Mouse (Mus musculus) ES-E14 (cell line): ENCODE data around the gene Pigw. TPM values are rescaled to one million over a fixed set of nuclear protein-coding genes. Genes with fewer than 3 reads are reported as not detected.

ENCODE experiments used
- DNase-seq: peaks from one replicate; pipeline ENCODE4 v3.0.0-alpha.2; 2013; ENCODE audit warnings: low read depth, low spot score
- H3K27ac ChIP-seq: 2 replicates; pipeline ENCODE4 v1.5.1; 2012; ENCODE audit warnings: low read depth, mild to moderate bottlenecking, low read length, moderate library complexity, mixed read lengths; ENCODE audit not compliant: poor library complexity, insufficient read depth, severe bottlenecking
- H3K36me3 ChIP-seq: 2 replicates; pipeline ENCODE4 v1.6.1; 2012; ENCODE audit warnings: mild to moderate bottlenecking, low read length, moderate library complexity, mixed read lengths; ENCODE audit not compliant: control insufficient read depth, poor library complexity, insufficient read depth, severe bottlenecking
- H3K4me1 ChIP-seq, 2 experiments: fragments of 150-350 bp in 1 of 2; sonication (generic) in 1 of 2; 2 replicates each; pipeline ENCODE4 v1.6.1; 2012; ENCODE audit warnings: low read length in 2 of 2, mild to moderate bottlenecking in 1 of 2, mixed read lengths in 1 of 2; ENCODE audit not compliant: control insufficient read depth in 2 of 2, insufficient read depth in 2 of 2, poor library complexity in 1 of 2
- H3K4me3 ChIP-seq, 2 experiments: fragments of 150-350 bp in 1 of 2; sonication (generic) in 1 of 2; 2 replicates each; pipeline ENCODE4 v1.5.1; 2012; ENCODE audit warnings: low read length in 2 of 2, low read depth in 1 of 2, mild to moderate bottlenecking in 1 of 2, mixed read lengths in 1 of 2; ENCODE audit not compliant: insufficient read depth in 1 of 2, poor library complexity in 1 of 2, severe bottlenecking in 1 of 2
- H3K9ac ChIP-seq: 2 replicates; pipeline ENCODE4 v1.6.1; 2012; ENCODE audit warnings: low read depth, mild to moderate bottlenecking, low read length, mixed read lengths; ENCODE audit not compliant: poor library complexity, insufficient read depth, severe bottlenecking
- H3K9me3 ChIP-seq: fragments of 150-350 bp; sonication (generic); 2 replicates; pipeline ENCODE4 v1.6.1; 2012; ENCODE audit warnings: low read depth, mild to moderate bottlenecking, low read length; ENCODE audit not compliant: control insufficient read depth, insufficient read depth
- CHD2 ChIP-seq: IDR thresholded peaks from 2 replicates; pipeline ENCODE4 v1.6.1; 2014; ENCODE audit warnings: mild to moderate bottlenecking, low read depth, low read length, inconsistent platforms
- HCFC1 ChIP-seq: IDR thresholded peaks from 2 replicates; pipeline ENCODE4 v1.6.1; 2012; ENCODE audit warnings: low read length, inconsistent platforms, borderline replicate concordance; ENCODE audit not compliant: insufficient read depth
- MAFK ChIP-seq: IDR thresholded peaks from 2 replicates; pipeline ENCODE4 v1.6.1; 2014; ENCODE audit warnings: mild to moderate bottlenecking, low read depth, low read length, inconsistent platforms; ENCODE audit not compliant: insufficient read depth
- ZC3H11A ChIP-seq: IDR thresholded peaks from 2 replicates; pipeline ENCODE4 v1.6.1; 2012; ENCODE audit warnings: low read depth, mild to moderate bottlenecking, inconsistent platforms, low read length, borderline replicate concordance
- ZNF384 ChIP-seq: IDR thresholded peaks from 2 replicates; pipeline ENCODE4 v1.6.1; 2012; ENCODE audit warnings: low read depth, low read length, inconsistent platforms
- in situ Hi-C, 2 experiments: fragments of 600-800 bp; cut with MboI; formaldehyde crosslinking; loops; one replicate each; pipeline ENCODE4 v1.15.1; 2025; ENCODE audit warnings: low sequenced_read_pairs in 2 of 2, inconsistent platforms in 1 of 2; ENCODE audit not compliant: unreplicated experiment in 2 of 2
- total RNA-seq: library from RNA; depleted of rRNA; stranded (reverse); fragments of 300-350 nt; gene quantifications from 2 replicates; pipeline ENCODE4 v1.2.3, GENCODE M21; 2012

The Pigw gene
- total RNA-seq, 1 experiment: 7.7 TPM

- DNase-seq: no peak
- Histone ChIP-seq H3K36me3 (peaks cover 34% of the 10 kb centered on the region), H3K4me3 (no peak overlapping the region), H3K4me1 (peaks cover 0 to 5% of the 10 kb centered on the region in 2 experiments; a peak in 1 of 4 replicates), H3K9me3 (no peaks in the 10 kb centered on the region), H3K9ac (no peak overlapping the region), H3K27ac (no peak overlapping the region)
- in situ Hi-C loops: no loop called here
- TF ChIP-seq HCFC1 (no peak), CHD2 (no peak), ZNF384 (no peak), MAFK (no peak), ZC3H11A (no peak)
Observed at GRCm38 (mm10) chr11:84885238-84885637, 5.2 kb upstream of the Pigw start.

GRCm38 (mm10) chr11:84882346-84882745 is 2.3 kb upstream of the Pigw start:
- in situ Hi-C loops: no loop called here
- TF ChIP-seq HCFC1 (no peak), ZC3H11A (no peak), CHD2 (no peak), ZNF384 (no peak), MAFK (no peak)
- H3K4me3 ChIP-seq: no peak overlapping the region
- no peak overlapping the region for H3K9ac ChIP-seq
- DNase-seq: no peak
- H3K27ac ChIP-seq: no peak overlapping the region
- peaks cover 19% of the 10 kb centered on the region for H3K36me3 ChIP-seq
- H3K4me1 ChIP-seq: peaks cover 0 to 7% of the 10 kb centered on the region in 2 experiments; a peak in 1 of 4 replicates
- H3K9me3 ChIP-seq: no peaks in the 10 kb centered on the region

GRCm38 (mm10) chr11:84880971-84881370 is 886 bp upstream of the Pigw start:
- H3K4me3 ChIP-seq: peak overlapping the region; percentile 89 to 94
- peaks cover 0 to 7% of the 10 kb centered on the region in 2 experiments; a peak in 1 of 4 replicates for H3K4me1 ChIP-seq
- in situ Hi-C loops: no loop called here
- peaks cover 12% of the 10 kb centered on the region for H3K36me3 ChIP-seq
- DNase-seq: no peak
- no peaks in the 10 kb centered on the region for H3K9me3 ChIP-seq
- TF ChIP-seq CHD2 (no peak), ZNF384 (no peak), ZC3H11A (no peak), MAFK (no peak), HCFC1 (no peak)
- peak overlapping the region; percentile 85; the same call in 1 of the 2 replicates for H3K27ac ChIP-seq
- H3K9ac ChIP-seq: peak overlapping the region; percentile 98

- in situ Hi-C loops: no loop called here
- no peak for TF ChIP-seq MAFK
- no peak for TF ChIP-seq ZC3H11A
- no peak for TF ChIP-seq HCFC1
- no peak for TF ChIP-seq CHD2
- TF ChIP-seq ZNF384: no peak
- Histone ChIP-seq H3K9ac (peak overlapping the region; percentile 98), H3K9me3 (no peaks in the 10 kb centered on the region), H3K4me1 (peaks cover 0 to 7% of the 10 kb centered on the region in 2 experiments; a peak in 1 of 4 replicates), H3K4me3 (peak overlapping the region; percentile 89 to 94), H3K36me3 (peaks cover 10% of the 10 kb centered on the region), H3K27ac (peak overlapping the region; percentile 85; the same call in 1 of the 2 replicates)
- no peak for DNase-seq
Observed at GRCm38 (mm10) chr11:84880465-84880961, 428 bp upstream of the Pigw start.
